Mouse (Mus musculus) liver, adult 2 months (tissue): Measurements from ENCODE around the gene Unc5b. TPM values are rescaled to one million over a fixed set of nuclear protein-coding genes. Genes with fewer than 3 reads are reported as not detected.
"Not testable (repeated sequence)": the region's sequence is repeated elsewhere in the genome, so short reads cannot be mapped to it uniquely, and the experiment has no call there.

Source experiments
- DNase-seq: peaks from one replicate; pipeline ENCODE4 v3.0.0-alpha.2; 2011; ENCODE audit warnings: low read depth, low spot score; ENCODE audit errors: extremely low read depth
- H3K27ac ChIP-seq: fragments of 200-500 bp; replicated peaks from 2 replicates; pipeline ENCODE4 v1.5.1; 2012; ENCODE audit warnings: low read depth, mild to moderate bottlenecking, control low read depth, inconsistent platforms, low read length; ENCODE audit not compliant: insufficient read depth
- H3K27me3 ChIP-seq: fragments of 200-500 bp; 2 replicates; pipeline ENCODE4 v1.6.1; 2012; ENCODE audit warnings: mild to moderate bottlenecking, moderate library complexity, low read length, inconsistent platforms; ENCODE audit not compliant: control insufficient read depth, insufficient read depth
- H3K36me3 ChIP-seq: fragments of 200-500 bp; 2 replicates; pipeline ENCODE4 v1.6.1; 2012; ENCODE audit warnings: low read length, inconsistent platforms; ENCODE audit not compliant: control insufficient read depth, insufficient read depth
- H3K4me1 ChIP-seq: fragments of 200-500 bp; 2 replicates; pipeline ENCODE4 v1.6.1; 2011; ENCODE audit warnings: low read length; ENCODE audit not compliant: control insufficient read depth, insufficient read depth
- H3K4me3 ChIP-seq: fragments of 200-500 bp; 2 replicates; pipeline ENCODE4 v1.5.1; 2011; ENCODE audit warnings: low read depth, mild to moderate bottlenecking, control low read depth, low read length, moderate library complexity; ENCODE audit not compliant: insufficient read depth
- H3K79me2 ChIP-seq: fragments of 200-500 bp; 2 replicates; pipeline ENCODE4 v1.6.1; 2012; ENCODE audit warnings: inconsistent platforms, mild to moderate bottlenecking, low read length, moderate library complexity; ENCODE audit not compliant: control insufficient read depth, insufficient read depth
- H3K9ac ChIP-seq: fragments of 200-500 bp; 2 replicates; pipeline ENCODE4 v1.6.1; 2012; ENCODE audit warnings: low read depth, mild to moderate bottlenecking, control low read depth, inconsistent platforms, low read length
- CTCF ChIP-seq: fragments of 200-500 bp; IDR thresholded peaks from 2 replicates; pipeline ENCODE4 v1.5.1; 2011; ENCODE audit warnings: low read depth, low read length, control low read depth
- POLR2A ChIP-seq: fragments of 200-500 bp; IDR thresholded peaks from 2 replicates; pipeline ENCODE4 v1.6.1; 2011; ENCODE audit warnings: low read length, control low read depth; ENCODE audit not compliant: insufficient read depth; ENCODE audit errors: extremely low read depth
- WGBS: fragments of 180-500 bp; shearing (Covaris S2); methylation state at CpG from one replicate; pipeline ENCODE4 v1.1.7; 2018; 5-methylcytosine and 5-hydroxymethylcytosine counted together
- polyA plus RNA-seq: library from polyadenylated mRNA; depleted of rRNA; stranded (reverse); fragments of >200 nt; gene quantifications from 2 replicates; pipeline ENCODE4 v1.2.3, GENCODE M21; 2012; rRNA removed
- total RNA-seq: library from RNA; depleted of rRNA; stranded (reverse); fragments of >200 nt; gene quantifications from 2 replicates; pipeline ENCODE4 v1.2.3, GENCODE M21; 2014; rRNA removed

The Unc5b gene
- total RNA-seq (0.83 and 1.3 TPM in 2 replicates), polyA plus RNA-seq (1.0 and 1.1 TPM in 2 replicates)

DNA sequence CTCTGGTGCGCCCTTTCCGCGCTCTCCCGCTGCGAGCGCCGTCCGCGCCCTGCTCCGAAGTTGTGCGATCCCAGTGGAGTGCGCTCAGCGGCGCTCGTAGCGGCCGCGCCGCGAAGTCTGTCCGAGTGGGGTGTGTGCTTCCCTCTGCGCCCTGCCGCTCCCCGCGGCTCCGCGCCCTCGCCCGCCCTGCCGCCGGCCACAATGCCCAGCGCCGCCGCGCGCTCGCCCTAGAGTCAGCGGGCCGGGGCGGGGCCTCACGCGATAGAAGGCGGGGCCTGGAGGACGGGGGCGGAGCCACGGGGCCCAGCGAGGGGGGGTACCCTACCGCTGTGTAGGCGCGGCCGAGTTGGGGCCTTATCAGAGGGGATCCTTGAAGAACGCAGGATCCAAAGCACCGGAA lies at the start of gene Unc5b:
TSS of gene Unc5b (minus strand) at position 203 of the 400 bp plus-strand sequence.
- Histone ChIP-seq H3K4me1 (peaks cover 15% of the 10 kb centered on the region), H3K4me3 (peak within 1 kb of the TSS; percentile 59), H3K79me2 (no peaks in the 10 kb centered on the region), H3K36me3 (no peaks in the 10 kb centered on the region), H3K27ac (peak within 1 kb of the TSS; percentile 28), H3K27me3 (peaks cover 17% of the 10 kb centered on the region; the same call in 1 of the 2 replicates), H3K9ac (peak within 1 kb of the TSS; percentile 81)
- under 1% methylated on average over 53 of the region's 53 CpGs for WGBS
- TF ChIP-seq CTCF (peak; percentile 68), POLR2A (peak; percentile 95)
- peak; percentile 69 for DNase-seq

GRCm38 (mm10) chr10:60879817-60880216 lies 48.4 kb upstream of the Unc5b start:
- Histone ChIP-seq H3K79me2 (no peaks in the 10 kb centered on the region), H3K27ac (no peak overlapping the region), H3K4me3 (no peak overlapping the region), H3K27me3 (no peaks in the 10 kb centered on the region), H3K36me3 (no peaks in the 10 kb centered on the region), H3K4me1 (no peaks in the 10 kb centered on the region), H3K9ac (no peak overlapping the region)
- DNase-seq: no peak
- 92% methylated on average over 4 of the region's 4 CpGs for WGBS
- TF ChIP-seq CTCF (no peak), POLR2A (no peak)

DNA sequence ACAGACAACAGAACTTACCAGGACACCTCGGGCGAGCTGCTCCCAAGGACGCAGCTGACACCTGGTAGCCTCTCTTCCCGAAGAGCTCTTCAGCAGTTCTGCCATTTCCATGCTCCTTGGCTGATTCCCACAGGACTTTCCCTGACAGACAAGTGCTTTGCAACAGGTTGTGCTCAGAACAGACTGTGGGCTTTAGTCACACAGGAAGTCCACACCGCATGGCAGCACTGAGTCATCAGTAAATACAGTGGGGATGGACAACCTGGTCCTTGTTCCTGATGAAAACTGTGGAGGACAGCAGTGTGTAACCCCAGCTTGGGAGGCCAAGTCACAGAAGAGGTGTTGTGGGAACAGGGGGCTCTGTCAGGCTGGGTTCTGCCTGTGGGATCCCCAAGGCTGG lies 45.7 kb upstream of the Unc5b start:
- no peak for DNase-seq
- Histone ChIP-seq H3K4me3 (no peak overlapping the region), H3K27ac (no peak overlapping the region), H3K36me3 (no peaks in the 10 kb centered on the region), H3K4me1 (no peaks in the 10 kb centered on the region), H3K9ac (no peak overlapping the region), H3K79me2 (no peaks in the 10 kb centered on the region), H3K27me3 (no peaks in the 10 kb centered on the region)
- TF ChIP-seq POLR2A (no peak), CTCF (no peak)
- 83% methylated on average over 5 of the region's 5 CpGs for WGBS

- no peak for DNase-seq
- TF ChIP-seq CTCF (no peak), POLR2A (no peak)
- Histone ChIP-seq H3K9ac (no peak overlapping the region), H3K79me2 (no peaks in the 10 kb centered on the region), H3K4me3 (no peak overlapping the region), H3K27me3 (no peaks in the 10 kb centered on the region), H3K36me3 (no peaks in the 10 kb centered on the region), H3K27ac (no peak overlapping the region), H3K4me1 (no peaks in the 10 kb centered on the region)
- whole genome bisulfite sequencing: 84% methylated on average over 1 of the region's 1 CpGs
These were observed 43.6 kb upstream of the Unc5b start for GRCm38 (mm10) chr10:60875011-60875410.

- H3K36me3 ChIP-seq: no peaks in the 10 kb centered on the region
- H3K9ac ChIP-seq: no peak overlapping the region
- 82% methylated on average over 6 of the region's 6 CpGs for WGBS
- H3K27me3 ChIP-seq: peaks cover 2% of the 10 kb centered on the region; the same call in 1 of the 2 replicates
- no peak for TF ChIP-seq CTCF
- no peak for TF ChIP-seq POLR2A
- no peak for DNase-seq
- H3K79me2 ChIP-seq: no peaks in the 10 kb centered on the region
- no peaks in the 10 kb centered on the region for H3K4me1 ChIP-seq
- H3K27ac ChIP-seq: no peak overlapping the region
- H3K4me3 ChIP-seq: no peak overlapping the region
These were observed 31.9 kb upstream of the Unc5b start for GRCm38 (mm10) chr10:60863318-60863717.

- H3K9ac ChIP-seq: no peak overlapping the region
- no peak for DNase-seq
- H3K27me3 ChIP-seq: peaks cover 2% of the 10 kb centered on the region; the same call in 1 of the 2 replicates
- TF ChIP-seq POLR2A: no peak
- TF ChIP-seq CTCF: no peak
- H3K79me2 ChIP-seq: no peaks in the 10 kb centered on the region
- H3K4me3 ChIP-seq: no peak overlapping the region
- no peaks in the 10 kb centered on the region for H3K36me3 ChIP-seq
- H3K27ac ChIP-seq: no peak overlapping the region
- H3K4me1 ChIP-seq: no peaks in the 10 kb centered on the region
- WGBS: 73% methylated on average over 25 of the region's 25 CpGs
These were observed 31.3 kb upstream of the Unc5b start for GRCm38 (mm10) chr10:60862477-60863293.

GRCm38 (mm10) chr10:60845271-60845670 lies 13.9 kb upstream of the Unc5b start:
- H3K4me3 ChIP-seq, H3K79me2 ChIP-seq, DNase-seq, H3K9ac ChIP-seq, H3K36me3 ChIP-seq, H3K4me1 ChIP-seq, H3K27me3 ChIP-seq, H3K27ac ChIP-seq: not testable (repeated sequence)
